Mouse (Mus musculus) MEL (cell line): Measurements from ENCODE around the gene Chrnb4. TPM values are rescaled to one million over a fixed set of nuclear protein-coding genes. Genes with fewer than 3 reads are reported as not detected.

Source experiments
- DNase-seq: peaks from one replicate; pipeline ENCODE4 v3.0.0; 2011; ENCODE audit warnings: low read depth, low spot score
- H3K27ac ChIP-seq: 2 replicates; pipeline ENCODE4 v1.5.1; 2012; ENCODE audit warnings: low read depth, mild to moderate bottlenecking, control low read depth, low read length, moderate library complexity; ENCODE audit not compliant: control insufficient read depth
- H3K27me3 ChIP-seq, 2 experiments: fragments of 150-350 bp in 1 of 2; sonication (generic) in 1 of 2; 2 replicates each; pipeline ENCODE4 v1.6.1; 2012; ENCODE audit warnings: low read length in 2 of 2, mild to moderate bottlenecking in 2 of 2, improper control_type of control experiment in 1 of 2, moderate library complexity in 1 of 2; ENCODE audit not compliant: insufficient read depth in 2 of 2, control insufficient read depth in 1 of 2
- H3K36me3 ChIP-seq, 2 experiments: 2 replicates each; pipeline ENCODE4 v1.6.1; 2012 to 2014; ENCODE audit warnings: low read length in 2 of 2, improper control_type of control experiment in 1 of 2, inconsistent platforms in 1 of 2, mild to moderate bottlenecking in 1 of 2; ENCODE audit not compliant: insufficient read depth in 2 of 2, control insufficient read depth in 1 of 2
- H3K4me1 ChIP-seq, 2 experiments: fragments of 150-350 bp in 1 of 2; sonication (generic) in 1 of 2; 2 replicates each; pipeline ENCODE4 v1.6.1; 2012; ENCODE audit warnings: low read length in 2 of 2, improper control_type of control experiment in 1 of 2, mild to moderate bottlenecking in 1 of 2; ENCODE audit not compliant: insufficient read depth in 2 of 2, control insufficient read depth in 1 of 2
- H3K4me3 ChIP-seq, 2 experiments: fragments of 150-350 bp in 1 of 2; sonication (generic) in 1 of 2; 2 replicates each; pipeline ENCODE4 v1.5.1; 2012; ENCODE audit warnings: low read depth in 2 of 2, low read length in 2 of 2, mild to moderate bottlenecking in 2 of 2, moderate library complexity in 2 of 2, control low read depth in 1 of 2, improper control_type of control experiment in 1 of 2; ENCODE audit not compliant: control insufficient read depth in 1 of 2, insufficient read depth in 1 of 2
- H3K79me2 ChIP-seq: 2 replicates; pipeline ENCODE4 v1.6.1; 2012; ENCODE audit warnings: mild to moderate bottlenecking, low read length, moderate library complexity; ENCODE audit not compliant: control insufficient read depth, poor library complexity, insufficient read depth
- H3K9ac ChIP-seq: 2 replicates; pipeline ENCODE4 v1.6.1; 2012; ENCODE audit warnings: low read depth, mild to moderate bottlenecking, control low read depth, low read length, moderate library complexity; ENCODE audit not compliant: control insufficient read depth, poor library complexity, severe bottlenecking
- H3K9me3 ChIP-seq: fragments of 150-350 bp; sonication (generic); replicated peaks from 2 replicates; pipeline ENCODE4 v1.6.1; 2012; ENCODE audit warnings: mild to moderate bottlenecking, low read length, improper control_type of control experiment, moderate library complexity; ENCODE audit not compliant: insufficient read depth
- BHLHE40 ChIP-seq: IDR thresholded peaks from 2 replicates; pipeline ENCODE4 v1.6.1; 2012; ENCODE audit warnings: low read depth, mild to moderate bottlenecking, inconsistent platforms, low read length, improper control_type of control experiment, borderline replicate concordance
- CHD1 ChIP-seq: IDR thresholded peaks from 2 replicates; pipeline ENCODE4 v1.6.1; 2012; ENCODE audit warnings: low read depth, mild to moderate bottlenecking, inconsistent platforms, low read length, improper control_type of control experiment
- CTCF ChIP-seq, 3 experiments: IDR thresholded peaks in 2 of 3; conservative IDR thresholded peaks in 1 of 3; 2 replicates each; pipeline ENCODE4 v1.5.1; 2011 to 2012; ENCODE audit warnings: low read length in 3 of 3, low read depth in 2 of 3, mild to moderate bottlenecking in 2 of 3, improper control_type of control experiment in 1 of 3, inconsistent platforms in 1 of 3, mixed read lengths in 1 of 3, moderate library complexity in 1 of 3; ENCODE audit not compliant: control insufficient read depth in 1 of 3, insufficient read depth in 1 of 3, poor library complexity in 1 of 3, severe bottlenecking in 1 of 3
- ELF1 ChIP-seq: IDR thresholded peaks from 2 replicates; pipeline ENCODE4 v1.6.1; 2014; ENCODE audit warnings: low read depth, mild to moderate bottlenecking, inconsistent platforms, low read length, improper control_type of control experiment, moderate library complexity
- EP300 ChIP-seq, 2 experiments: IDR thresholded peaks; 2 replicates each; pipeline ENCODE4 v1.6.1; 2011; ENCODE audit warnings: improper control_type of control experiment in 2 of 2, low read length in 2 of 2, low read depth in 1 of 2, mild to moderate bottlenecking in 1 of 2
- ETS1 ChIP-seq: IDR thresholded peaks from 2 replicates; pipeline ENCODE4 v1.6.1; 2012; ENCODE audit warnings: low read depth, mild to moderate bottlenecking, inconsistent platforms, low read length, improper control_type of control experiment, moderate library complexity
- GABPA ChIP-seq: IDR thresholded peaks from 2 replicates; pipeline ENCODE4 v1.6.1; 2012; ENCODE audit warnings: low read depth, mild to moderate bottlenecking, inconsistent platforms, low read length, improper control_type of control experiment, moderate library complexity
- GATA1 ChIP-seq: IDR thresholded peaks from 2 replicates; pipeline ENCODE4 v1.6.1; 2011; ENCODE audit warnings: low read depth, low read length, improper control_type of control experiment
- JUND ChIP-seq: IDR thresholded peaks from 2 replicates; pipeline ENCODE4 v1.6.1; 2011; ENCODE audit warnings: low read depth, mild to moderate bottlenecking, improper control_type of control experiment, low read length
- KAT2A ChIP-seq: conservative IDR thresholded peaks from 2 replicates; pipeline ENCODE4 v1.6.1; 2012; ENCODE audit warnings: low read depth, low read length, improper control_type of control experiment, inconsistent platforms
- MAFK ChIP-seq: IDR thresholded peaks from 2 replicates; pipeline ENCODE4 v1.6.1; 2011; ENCODE audit warnings: low read depth, mild to moderate bottlenecking, low read length, improper control_type of control experiment, borderline replicate concordance
- MAX ChIP-seq: IDR thresholded peaks from 2 replicates; pipeline ENCODE4 v1.6.1; 2011; ENCODE audit warnings: low read length, improper control_type of control experiment
- MAZ ChIP-seq: IDR thresholded peaks from 2 replicates; pipeline ENCODE4 v1.6.1; 2012; ENCODE audit warnings: low read depth, mild to moderate bottlenecking, inconsistent platforms, low read length, improper control_type of control experiment
- MEF2A ChIP-seq: IDR thresholded peaks from 2 replicates; pipeline ENCODE4 v1.6.1; 2014; ENCODE audit warnings: low read depth, mild to moderate bottlenecking, inconsistent platforms, low read length, improper control_type of control experiment; ENCODE audit not compliant: poor library complexity, insufficient replicate concordance, severe bottlenecking; ENCODE audit errors: extremely low read depth
- MXI1 ChIP-seq: IDR thresholded peaks from 2 replicates; pipeline ENCODE4 v1.6.1; 2011; ENCODE audit warnings: mild to moderate bottlenecking, low read depth, low read length, improper control_type of control experiment
- MYB ChIP-seq: IDR thresholded peaks from 2 replicates; pipeline ENCODE4 v1.6.1; 2011; ENCODE audit warnings: mild to moderate bottlenecking, low read depth, low read length, improper control_type of control experiment
- MYC ChIP-seq: IDR thresholded peaks from 2 replicates; pipeline ENCODE4 v1.6.1; 2011; ENCODE audit warnings: low read depth, mild to moderate bottlenecking, low read length, improper control_type of control experiment, moderate library complexity
- NELFE ChIP-seq: IDR thresholded peaks from 2 replicates; pipeline ENCODE4 v1.6.1; 2011; ENCODE audit warnings: low read depth, low read length, improper control_type of control experiment
- POLR2A ChIP-seq, 2 experiments: IDR thresholded peaks; 2 replicates each; pipeline ENCODE4 v1.6.1; 2011 to 2012; ENCODE audit warnings: low read length in 2 of 2, mild to moderate bottlenecking in 2 of 2, control low read depth in 1 of 2, improper control_type of control experiment in 1 of 2, low read depth in 1 of 2, moderate library complexity in 1 of 2; ENCODE audit not compliant: control insufficient read depth in 1 of 2, insufficient read depth in 1 of 2, poor library complexity in 1 of 2
- POLR2AphosphoS5 ChIP-seq: IDR thresholded peaks from 2 replicates; pipeline ENCODE4 v1.6.1; 2012; ENCODE audit warnings: low read depth, borderline replicate concordance, mild to moderate bottlenecking, inconsistent platforms, low read length, moderate library complexity, mixed read lengths
- RCOR1 ChIP-seq: IDR thresholded peaks from 2 replicates; pipeline ENCODE4 v1.6.1; 2012; ENCODE audit warnings: low read depth, mild to moderate bottlenecking, inconsistent platforms, low read length, improper control_type of control experiment
- SIN3A ChIP-seq: IDR thresholded peaks from 2 replicates; pipeline ENCODE4 v1.6.1; 2012; ENCODE audit warnings: low read length, improper control_type of control experiment, inconsistent platforms
- SMC3 ChIP-seq: IDR thresholded peaks from 2 replicates; pipeline ENCODE4 v1.6.1; 2011; ENCODE audit warnings: low read depth, low read length, improper control_type of control experiment
- TBP ChIP-seq: IDR thresholded peaks from 2 replicates; pipeline ENCODE4 v1.8.0; 2011; ENCODE audit warnings: low read depth, low read length, improper control_type of control experiment
- TCF12 ChIP-seq: IDR thresholded peaks from 2 replicates; pipeline ENCODE4 v1.6.1; 2014; ENCODE audit warnings: low read depth, mild to moderate bottlenecking, inconsistent platforms, low read length, improper control_type of control experiment, moderate library complexity
- ZC3H11A ChIP-seq: IDR thresholded peaks from 2 replicates; pipeline ENCODE4 v1.6.1; 2012; ENCODE audit warnings: low read depth, mild to moderate bottlenecking, inconsistent platforms, low read length, improper control_type of control experiment
- ZKSCAN1 ChIP-seq: IDR thresholded peaks from 2 replicates; pipeline ENCODE4 v1.6.1; 2012; ENCODE audit warnings: low read depth, mild to moderate bottlenecking, inconsistent platforms, low read length, improper control_type of control experiment, moderate library complexity
- ZNF384 ChIP-seq: IDR thresholded peaks from 2 replicates; pipeline ENCODE4 v1.6.1; 2012; ENCODE audit warnings: low read depth, mild to moderate bottlenecking, inconsistent platforms, low read length, improper control_type of control experiment
- polyA plus RNA-seq, 2 experiments: library from polyadenylated mRNA; stranded (reverse) in 1 of 2; unstranded in 1 of 2; fragments of >175 nt in 1 of 2; fragments of >200 nt in 1 of 2; gene quantifications; 2 replicates each; pipeline versions ENCODE4 v1.2.1 to v1.2.4; 2012; ENCODE audit warnings: low replicate concordance in 2 of 2, low read depth in 1 of 2; ENCODE audit not compliant: insufficient read length in 2 of 2, insufficient read depth in 1 of 2, missing spikeins in 1 of 2
- total RNA-seq: library from RNA; depleted of rRNA; stranded (reverse); fragments of 300-350 nt; gene quantifications from 2 replicates; pipeline ENCODE4 v1.2.3, GENCODE M21; 2012

Chrnb4 gene
- total and polyA plus RNA-seq, 3 experiments = 0.01 TPM; not detected in 2

GRCm38 (mm10) chr9:55096870-55097269, 48.3 kb upstream of the Chrnb4 start:
- H3K27ac ChIP-seq = no peak overlapping the region
- DNase-seq = no peak
- TF ChIP-seq MYC = no peak
- no peak for TF ChIP-seq TCF12
- TF ChIP-seq MAX = no peak
- no peak for TF ChIP-seq ETS1
- no peak for TF ChIP-seq EP300 (IDR thresholded peaks at IDR 0.05; ENCODE audit: low read depth in 1 of 2, low read length in 2 of 2)
- no peak for TF ChIP-seq GATA1
- TF ChIP-seq CTCF (IDR thresholded peaks at IDR 0.05 in 2 of 3, conservative IDR thresholded peaks at IDR 0.05 in 1 of 3; ENCODE audit: control insufficient read depth in 1 of 3, insufficient read depth in 1 of 3, low read depth in 2 of 3, low read length in 3 of 3, poor library complexity in 1 of 3, severe bottlenecking in 1 of 3) = no peak
- no peak for TF ChIP-seq ZC3H11A
- no peak for TF ChIP-seq MAZ
- no peak for TF ChIP-seq RCOR1
- TF ChIP-seq GABPA = no peak
- no peak for TF ChIP-seq MYB
- TF ChIP-seq NELFE = no peak
- no peak for TF ChIP-seq KAT2A
- TF ChIP-seq BHLHE40 = no peak
- TF ChIP-seq CHD1 = no peak
- TF ChIP-seq MXI1 = no peak
- TF ChIP-seq ZKSCAN1 = no peak
- H3K79me2 ChIP-seq = no peaks in the 10 kb centered on the region
- H3K9me3 ChIP-seq = no peaks in the 10 kb centered on the region
- H3K9ac ChIP-seq = no peak overlapping the region
- peaks cover 2 to 15% of the 10 kb centered on the region in 2 experiments for H3K27me3 ChIP-seq
- no peaks in the 10 kb centered on the region for H3K4me1 ChIP-seq
- no peaks in the 10 kb centered on the region for H3K36me3 ChIP-seq
- no peak overlapping the region for H3K4me3 ChIP-seq

- no peak for DNase-seq
- Histone ChIP-seq H3K4me3 (no peak overlapping the region), H3K9me3 (no peaks in the 10 kb centered on the region), H3K27me3 (peaks cover 2 to 15% of the 10 kb centered on the region in 2 experiments), H3K36me3 (no peaks in the 10 kb centered on the region), H3K9ac (no peak overlapping the region), H3K4me1 (no peaks in the 10 kb centered on the region), H3K27ac (no peak overlapping the region), H3K79me2 (no peaks in the 10 kb centered on the region)
- TF ChIP-seq ZC3H11A (no peak), MYB (no peak), MAFK (no peak), JUND (no peak), MAZ (no peak), SMC3 (no peak), ZNF384 (no peak), MEF2A (no peak), KAT2A (no peak), NELFE (no peak), TBP (no peak), MAX (no peak), SIN3A (no peak), POLR2A (IDR thresholded peaks at IDR 0.05; ENCODE audit: control insufficient read depth in 1 of 2, insufficient read depth in 1 of 2, low read depth in 1 of 2, low read length in 2 of 2, poor library complexity in 1 of 2) (no peak), POLR2AphosphoS5 (no peak), ELF1 (no peak)
These were observed 47.5 kb upstream of the Chrnb4 start for GRCm38 (mm10) chr9:55096033-55096432.
